Mouse (Mus musculus) MEL (cell line): ENCODE data around the gene Gbx2.

Source experiments
- CTCF ChIP-seq, 3 experiments: IDR thresholded peaks in 2 of 3; conservative IDR thresholded peaks in 1 of 3; 2 replicates each; pipeline ENCODE4 v1.5.1; 2011 to 2012; ENCODE audit warnings: low read length in 3 of 3, low read depth in 2 of 3, mild to moderate bottlenecking in 2 of 3, improper control_type of control experiment in 1 of 3, inconsistent platforms in 1 of 3, mixed read lengths in 1 of 3, moderate library complexity in 1 of 3; ENCODE audit not compliant: control insufficient read depth in 1 of 3, insufficient read depth in 1 of 3, poor library complexity in 1 of 3, severe bottlenecking in 1 of 3
- GATA1 ChIP-seq: IDR thresholded peaks from 2 replicates; pipeline ENCODE4 v1.6.1; 2011; ENCODE audit warnings: low read depth, low read length, improper control_type of control experiment
- HCFC1 ChIP-seq: IDR thresholded peaks from 2 replicates; pipeline ENCODE4 v1.6.1; 2012; ENCODE audit warnings: low read depth, mild to moderate bottlenecking, inconsistent platforms, low read length, improper control_type of control experiment, moderate library complexity
- POLR2A ChIP-seq, 2 experiments: IDR thresholded peaks; 2 replicates each; pipeline ENCODE4 v1.6.1; 2011 to 2012; ENCODE audit warnings: low read length in 2 of 2, mild to moderate bottlenecking in 2 of 2, control low read depth in 1 of 2, improper control_type of control experiment in 1 of 2, low read depth in 1 of 2, moderate library complexity in 1 of 2; ENCODE audit not compliant: control insufficient read depth in 1 of 2, insufficient read depth in 1 of 2, poor library complexity in 1 of 2

DNA sequence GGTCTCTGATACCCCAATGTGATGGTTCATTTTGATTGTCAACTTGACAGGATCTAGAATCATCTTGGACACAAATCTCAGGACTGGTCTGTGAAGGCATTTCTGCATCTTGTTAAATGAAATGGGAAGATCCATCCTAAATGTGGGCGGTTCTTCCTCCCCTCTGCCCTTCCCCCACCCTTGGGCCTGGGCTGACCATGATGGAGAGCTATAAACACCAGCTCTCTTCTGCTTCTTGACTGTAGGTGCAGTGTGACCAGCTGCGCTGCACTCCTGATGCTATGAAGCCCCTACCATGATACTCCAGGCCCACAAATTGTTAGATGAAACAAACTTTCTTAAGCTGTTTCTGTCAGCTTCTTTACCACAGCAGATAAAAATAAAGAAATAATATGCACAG lies 32.3 kb upstream of the Gbx2 start:
- no peak for TF ChIP-seq HCFC1
- no peak for TF ChIP-seq CTCF (IDR thresholded peaks at IDR 0.05 in 2 of 3, conservative IDR thresholded peaks at IDR 0.05 in 1 of 3; ENCODE audit: control insufficient read depth in 1 of 3, insufficient read depth in 1 of 3, low read depth in 2 of 3, low read length in 3 of 3, poor library complexity in 1 of 3, severe bottlenecking in 1 of 3)
- TF ChIP-seq POLR2A (IDR thresholded peaks at IDR 0.05; ENCODE audit: control insufficient read depth in 1 of 2, insufficient read depth in 1 of 2, low read depth in 1 of 2, low read length in 2 of 2, poor library complexity in 1 of 2) = no peak
- TF ChIP-seq GATA1 = no peak
